Mouse (Mus musculus): ENCODE measurements around the gene Hist1h4d.
A peak's percentile ranks its signal among the peaks of the same experiment; 100 is the strongest.
"Not testable (repeated sequence)": the region's sequence is repeated elsewhere in the genome, so short reads cannot be mapped to it uniquely, and the experiment has no call there.

DNA sequence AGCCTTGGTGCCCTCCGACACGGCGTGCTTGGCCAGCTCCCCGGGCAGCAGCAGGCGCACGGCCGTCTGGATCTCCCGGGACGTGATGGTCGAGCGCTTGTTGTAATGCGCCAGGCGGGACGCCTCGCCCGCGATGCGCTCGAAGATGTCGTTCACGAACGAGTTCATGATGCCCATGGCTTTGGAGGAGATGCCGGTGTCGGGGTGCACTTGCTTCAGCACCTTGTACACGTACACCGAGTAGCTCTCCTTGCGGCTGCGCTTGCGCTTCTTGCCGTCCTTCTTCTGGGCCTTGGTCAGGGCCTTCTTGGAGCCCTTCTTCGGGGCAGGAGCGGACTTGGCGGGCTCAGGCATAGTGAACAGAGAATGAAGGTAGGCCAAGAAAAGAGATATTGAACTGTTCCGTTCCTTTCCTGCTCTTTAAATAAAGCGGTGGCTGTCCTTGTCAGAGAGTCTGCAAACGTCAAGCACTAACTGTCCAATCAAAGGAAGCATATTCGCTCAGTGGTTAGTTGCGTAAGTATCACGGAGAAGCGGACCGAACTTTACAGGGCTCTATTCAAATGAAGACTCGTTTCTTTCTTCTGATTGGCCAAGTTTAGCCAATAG is 38.3 kb upstream of the Hist1h4d start, which contains the start of gene Hist1h2bh:
- not testable (repeated sequence) for TF ChIP-seq CTCF (IDR thresholded peaks at IDR 0.05; ENCODE audit: extremely low read depth, insufficient read length, insufficient replicate concordance, low read depth, low read length)
- peak; percentile 53; the same call in 1 of the 2 replicates for TF ChIP-seq POLR2A (IDR thresholded peaks at IDR 0.05; ENCODE audit: low read depth, low read length)

Data from small intestine, adult 2 months (tissue).